Mouse (Mus musculus) left cerebral cortex, postnatal 14 days (tissue): ENCODE results near the gene Fscn2. TPM values are rescaled to one million over a fixed set of nuclear protein-coding genes. Genes with fewer than 3 reads are reported as not detected.

Source experiments
- DNase-seq, 2 experiments: peaks; one replicate each; pipeline ENCODE4 v3.0.0; 2021 to 2022; ENCODE audit warnings: low spot score in 2 of 2, mixed read lengths in 1 of 2
- intact Hi-C: fragments of 180-260 bp; cut with DNase I; formaldehyde crosslinking; loops from one replicate; pipeline ENCODE4 v1.15.1; 2025
- long read RNA-seq, 2 experiments: library from polyadenylated mRNA; stranded (forward); transcript quantifications; one replicate each; pipeline ENCODE4 v2.0.0; 2021
- total RNA-seq, 2 experiments: library from RNA; stranded (reverse); gene quantifications; 2 replicates each; pipeline ENCODE4 v1.2.3; 2021

Gene Fscn2
- total RNA-seq: under 1 TPM in 1 of 2 experiments, not detected in 1; 0.80 TPM
- long read RNA-seq, experiment 1: 0 reads
- long read RNA-seq, experiment 2: 0 reads

GRCm38 (mm10) chr11:120361295-120361694, at the start of gene Fscn2:
Fscn2 (plus strand) TSS chr11:120361534.
- no peak for DNase-seq
- intact Hi-C loops: no loop called here

- DNase-seq: no peak
- intact Hi-C loops: no loop called here
These were observed 49.8 kb upstream of the Fscn2 start for GRCm38 (mm10) chr11:120311561-120311960.

- intact Hi-C loops: no loop called here
- no peak for DNase-seq
These were observed 49.3 kb upstream of the Fscn2 start for GRCm38 (mm10) chr11:120312069-120312468.

- intact Hi-C loops: no loop called here
- no peak for DNase-seq
These were observed 47.2 kb upstream of the Fscn2 start for GRCm38 (mm10) chr11:120313906-120314685.

DNA sequence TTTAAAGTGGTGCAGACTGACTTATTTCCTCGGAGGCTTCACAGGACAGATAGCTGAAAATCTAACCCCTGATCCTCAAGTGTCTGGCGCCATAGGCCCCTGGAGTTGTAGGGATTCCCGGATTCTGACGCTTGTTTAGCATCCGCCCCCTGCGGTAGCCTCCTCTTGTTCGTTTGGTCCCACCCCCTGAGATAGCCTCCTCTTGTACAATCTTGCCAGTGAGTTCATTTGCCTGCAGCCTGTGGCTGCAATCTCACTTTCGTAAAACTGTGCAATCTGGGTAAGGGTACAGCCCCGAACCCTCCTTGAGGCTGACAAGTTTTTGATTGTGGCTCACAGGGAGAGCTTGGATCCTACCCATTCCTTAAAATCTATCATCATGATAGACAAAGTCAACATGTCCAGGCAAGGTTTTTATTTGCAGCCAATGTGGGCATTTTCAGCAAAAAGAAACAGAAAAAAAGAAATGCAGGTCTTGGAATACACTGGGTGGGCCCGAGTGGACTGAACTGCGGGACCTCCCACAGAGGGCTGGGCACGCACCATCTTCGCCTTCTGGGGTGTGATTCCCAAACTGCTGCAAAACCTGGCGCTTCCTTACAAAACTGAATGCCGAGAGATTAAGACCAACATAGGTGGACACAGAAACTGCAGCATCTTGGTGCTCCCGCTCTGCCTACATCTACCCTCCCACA, 46.5 kb upstream of the Fscn2 start:
- DNase-seq: no peak
- intact Hi-C loops: no loop called here

- intact Hi-C loops: no loop called here
- peak in 1 of 2 experiments; percentile 74 for DNase-seq
These were observed 45.9 kb upstream of the Fscn2 start for GRCm38 (mm10) chr11:120315416-120315761.

DNA sequence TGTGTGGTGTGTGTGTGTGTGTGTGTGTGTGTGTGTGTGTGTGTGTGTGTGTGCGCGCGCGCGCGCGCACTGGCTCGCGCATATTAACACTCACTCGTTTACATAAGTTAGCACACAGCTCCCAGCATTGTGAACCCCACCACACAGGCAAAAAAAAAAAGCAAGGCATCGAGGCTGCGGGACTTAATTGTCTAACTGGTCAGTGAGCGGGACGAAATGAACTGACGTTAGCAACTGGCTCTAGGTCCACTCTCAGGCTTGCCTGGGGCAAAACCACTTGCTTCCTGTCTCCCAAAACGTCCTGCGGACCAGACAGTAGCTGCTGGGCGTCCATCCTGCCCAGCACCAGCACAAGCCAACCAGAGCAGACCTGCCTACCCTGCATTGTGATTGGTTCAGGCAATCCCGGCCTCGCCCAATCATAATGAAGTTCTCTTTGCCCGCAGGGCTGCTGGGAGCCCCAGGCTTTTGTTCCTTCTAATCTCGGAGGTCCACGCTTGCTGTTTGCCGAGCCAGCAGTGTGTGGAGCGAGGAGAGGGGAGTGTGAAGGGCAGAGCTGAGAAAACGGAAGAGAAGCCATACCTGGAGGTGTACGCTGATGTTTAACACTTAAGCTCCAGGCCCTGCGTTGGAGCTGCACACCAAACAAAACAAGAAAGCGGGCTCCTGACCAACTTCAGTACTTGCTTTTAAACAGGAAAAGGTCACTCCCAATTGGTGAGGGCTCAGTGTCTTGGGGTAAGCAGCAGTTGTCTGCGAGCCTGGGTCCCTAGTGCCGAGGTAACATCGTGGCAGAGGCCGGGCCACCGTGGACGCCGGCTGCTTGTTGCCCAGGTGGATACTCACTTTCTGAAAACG, 45.3 kb upstream of the Fscn2 start:
- peak; percentile 95 to 97 for DNase-seq
- intact Hi-C loops: no loop called here

DNA sequence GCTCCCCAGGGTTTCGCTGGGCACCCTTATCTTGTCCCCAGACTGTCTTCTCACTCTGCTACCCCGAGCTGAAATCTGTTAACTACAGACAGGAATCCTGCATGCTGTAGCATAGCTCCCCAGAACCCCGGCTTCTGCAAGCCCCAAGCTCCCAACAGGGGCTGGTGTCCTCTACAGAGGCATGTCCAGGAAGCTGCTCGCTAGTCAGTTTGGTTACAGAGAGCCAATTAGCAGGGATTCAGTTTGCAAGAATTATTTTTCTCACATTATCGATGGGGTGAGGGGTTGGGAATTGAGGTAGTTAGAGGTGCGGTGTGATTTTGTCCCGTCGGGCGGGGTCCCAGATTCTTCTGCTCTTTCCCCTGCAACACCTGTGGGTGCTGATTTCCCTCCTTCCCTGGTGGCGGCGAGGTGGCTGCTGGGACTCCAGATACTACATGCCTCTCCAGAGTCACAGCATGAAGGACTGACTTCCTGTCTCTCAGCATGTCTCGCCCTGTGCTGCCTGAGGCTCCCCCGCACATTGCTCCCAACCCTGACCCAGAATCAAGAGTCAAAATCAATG, 44.6 kb upstream of the Fscn2 start:
- peak in 1 of 2 experiments; percentile 7 for DNase-seq
- intact Hi-C loops: no loop called here

GRCm38 (mm10) chr11:120317456-120317855, 43.9 kb upstream of the Fscn2 start:
- intact Hi-C loops: no loop called here

GRCm38 (mm10) chr11:120319310-120319709, 42.0 kb upstream of the Fscn2 start:
- intact Hi-C loops: no loop called here
- DNase-seq: peak in 1 of 2 experiments; percentile 2

More at GRCm38 (mm10) chr11:120317456-120317855, 43.9 kb upstream of the Fscn2 start:
- DNase-seq: no peak

DNA sequence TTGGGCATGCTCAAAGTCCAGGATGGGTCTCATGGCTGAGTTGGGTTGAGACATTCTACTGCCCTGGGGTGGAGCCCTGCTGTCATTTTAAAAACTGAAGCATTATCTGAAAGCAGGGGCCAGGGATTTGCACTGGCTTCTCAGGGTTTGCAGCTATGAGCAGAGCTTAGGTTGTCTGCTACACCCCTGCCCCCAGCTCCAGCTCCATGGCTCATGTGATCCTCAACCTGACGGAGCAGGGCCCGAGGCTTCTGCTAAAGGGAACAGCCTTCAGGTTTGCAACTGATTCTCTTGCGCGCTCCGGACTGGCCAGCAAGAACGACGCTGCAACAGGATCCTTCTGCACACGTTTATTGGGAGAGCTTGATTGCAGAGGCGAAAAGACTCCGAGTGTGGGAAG, 41.2 kb upstream of the Fscn2 start:
- intact Hi-C loops: no loop called here
- DNase-seq: no peak

DNA sequence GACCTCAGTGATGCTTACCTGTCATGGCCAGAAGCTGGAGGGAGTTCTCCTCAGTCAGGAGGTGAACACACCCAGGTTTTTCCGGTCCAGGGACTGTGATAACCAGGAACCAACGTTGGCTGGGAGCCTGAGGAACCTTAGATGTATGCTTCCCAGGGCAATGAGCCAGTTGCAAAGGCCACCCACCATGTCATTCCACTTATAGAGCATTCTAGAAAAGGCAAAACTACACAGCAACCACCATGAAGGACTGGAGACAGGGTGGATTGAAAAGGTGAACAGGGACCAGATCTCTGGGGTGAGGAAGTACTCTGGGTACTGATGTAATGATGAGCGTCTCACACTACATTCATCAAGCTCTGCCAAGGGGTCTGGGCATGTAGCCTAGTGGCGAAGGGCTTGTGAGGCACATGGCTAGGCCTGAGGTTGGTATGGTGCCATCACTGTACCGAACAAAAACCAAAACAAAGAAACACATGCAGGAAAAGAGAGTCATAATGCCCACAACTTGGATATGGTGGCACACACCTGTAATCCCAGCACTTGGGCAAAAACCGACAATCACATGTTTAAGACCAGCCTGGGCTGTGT, 25.8 kb upstream of the Fscn2 start:
- intact Hi-C loops: no loop called here
- no peak for DNase-seq

- intact Hi-C loops: no loop called here
These were observed 23.9 kb upstream of the Fscn2 start for GRCm38 (mm10) chr11:120337447-120337846.

DNA sequence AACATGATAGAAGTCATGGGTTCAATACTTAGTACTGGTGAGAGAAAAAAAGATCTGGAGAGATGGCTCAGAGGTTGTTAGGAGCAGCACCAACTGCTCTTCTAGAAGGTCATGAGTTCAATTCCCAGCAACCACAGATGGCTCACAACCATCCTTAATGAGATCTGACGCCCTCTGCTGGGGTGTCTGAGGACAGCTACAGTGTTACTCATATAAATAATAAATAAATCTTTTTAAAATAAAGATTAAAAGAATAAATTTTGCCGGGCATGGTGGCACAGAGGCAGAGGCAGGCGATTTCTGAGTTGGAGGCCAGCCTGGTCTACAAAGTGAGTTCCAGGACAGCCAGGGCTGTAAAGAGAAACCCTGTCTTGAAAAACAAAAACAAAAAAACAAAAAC, 22.5 kb upstream of the Fscn2 start:
- intact Hi-C loops: no loop called here
- no peak for DNase-seq

More at GRCm38 (mm10) chr11:120337447-120337846, 23.9 kb upstream of the Fscn2 start:
- no peak for DNase-seq

DNA sequence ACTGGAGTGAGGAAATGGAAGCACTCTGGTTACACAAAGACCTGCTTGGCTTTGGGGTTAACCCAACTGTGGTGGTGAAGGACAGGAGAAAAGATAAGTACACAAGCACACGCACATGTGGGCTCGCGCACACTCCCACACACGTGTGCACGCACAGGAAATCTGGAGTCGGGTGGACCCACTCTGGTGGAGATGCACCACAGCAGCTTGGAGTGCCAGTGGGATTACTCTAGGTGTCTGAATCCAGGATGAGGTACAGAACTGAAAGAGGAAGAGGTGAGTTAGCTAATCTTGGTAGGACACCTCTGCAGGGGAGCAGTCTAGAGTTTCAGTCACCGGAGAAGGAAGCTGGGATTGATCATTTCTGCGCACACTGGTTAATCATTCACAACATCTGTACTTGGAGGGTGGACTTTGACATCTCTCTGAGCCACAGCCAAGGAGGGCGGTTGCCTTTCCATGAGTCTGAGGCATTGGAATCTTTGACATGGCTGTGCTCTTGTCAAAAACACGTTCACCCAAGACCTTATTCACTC, 21.3 kb upstream of the Fscn2 start:
- no peak for DNase-seq
- intact Hi-C loops: no loop called here

GRCm38 (mm10) chr11:120341661-120342060, 19.7 kb upstream of the Fscn2 start:
- DNase-seq: peak in 1 of 2 experiments; percentile 2
- intact Hi-C loops: no loop called here

GRCm38 (mm10) chr11:120342656-120343160, 18.6 kb upstream of the Fscn2 start:
- intact Hi-C loops: no loop called here
- no peak for DNase-seq

DNA sequence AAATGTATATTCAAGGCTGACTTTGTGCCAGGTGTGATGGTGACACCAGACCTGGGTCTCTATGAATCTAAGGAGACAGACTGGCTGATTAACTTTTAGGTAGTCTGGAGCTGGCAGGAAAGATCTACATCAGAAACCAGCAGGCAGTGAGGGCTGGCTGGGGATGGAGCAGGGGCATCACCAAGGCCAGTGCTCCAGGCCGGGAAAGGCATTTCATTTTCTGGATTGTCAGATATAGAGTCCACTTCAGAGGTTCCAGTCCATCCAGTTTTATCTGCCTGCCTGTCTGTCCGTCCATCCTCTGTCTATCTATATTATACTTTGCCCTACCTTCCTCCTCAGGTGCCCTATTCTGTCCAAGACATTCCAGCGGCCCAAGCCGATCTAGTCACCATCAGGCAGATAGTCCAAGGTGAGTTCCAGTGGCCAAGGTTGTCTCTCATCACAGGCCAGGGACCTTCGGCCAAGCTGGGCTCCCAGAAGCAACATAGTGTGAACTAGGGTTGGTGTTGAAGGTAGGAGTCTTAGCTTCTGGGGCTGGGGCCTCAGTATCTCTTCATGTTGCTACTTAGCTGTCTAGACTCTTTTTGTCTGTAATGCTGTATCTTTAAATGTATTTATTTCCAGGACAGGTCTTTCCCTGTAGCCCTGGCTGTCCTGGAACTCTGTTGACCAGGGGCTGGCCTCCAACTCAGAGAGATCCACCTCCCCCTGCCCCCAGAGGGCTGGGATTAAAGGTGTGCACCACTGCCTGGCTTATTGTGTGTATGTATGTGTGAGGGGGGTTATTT, 17.6 kb upstream of the Fscn2 start:
- DNase-seq: peak in 1 of 2 experiments; percentile 4
- intact Hi-C loops: no loop called here
